ENCODE assay signal across 8 mouse cellular contexts in the genomic region with DNA sequence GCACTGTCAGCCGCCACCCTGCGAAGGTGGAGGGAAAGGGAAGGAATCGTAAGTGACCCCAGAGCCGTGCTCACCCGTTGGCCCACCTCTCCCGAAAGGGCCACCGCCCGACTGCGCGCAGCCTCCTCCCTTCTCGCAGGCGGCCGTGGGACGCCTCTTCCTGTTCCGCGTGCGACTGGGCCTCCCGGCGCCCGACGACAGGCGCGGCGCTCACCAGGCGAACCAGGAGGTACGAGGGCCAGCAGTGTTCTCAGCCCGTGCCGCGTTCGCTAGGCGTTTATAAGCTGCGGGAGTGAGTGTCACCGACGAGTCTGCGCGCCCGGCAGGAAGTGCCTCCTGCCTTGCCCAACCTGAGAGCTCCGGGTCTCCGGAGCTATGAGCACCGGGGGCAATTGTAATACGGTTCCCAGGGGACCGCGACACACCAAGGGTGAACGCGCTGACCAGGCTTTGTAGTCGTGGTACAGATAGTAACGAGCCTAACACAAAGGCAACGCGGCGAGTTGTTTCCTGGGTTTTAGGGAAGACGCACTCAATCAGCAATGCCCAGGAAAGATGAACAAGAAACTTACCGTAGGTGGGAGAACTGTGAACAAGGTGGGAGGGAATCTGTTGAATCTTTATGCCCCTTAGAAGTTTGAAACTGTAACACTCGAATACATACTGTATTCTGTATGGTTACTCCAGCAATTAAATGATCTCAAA. TPM values are rescaled to one million over a fixed set of nuclear protein-coding genes. Genes with fewer than 3 reads are reported as not detected.
DNase-seq lines count a peak whose midpoint lies in the region; ATAC-seq and TF ChIP-seq lines count a peak whose summit lies in the region.

No protein-coding gene starts in this region.

- H3K4me1 ChIP-seq in embryonic facial prominence, embryonic 10.5 days: peaks cover 33% of the 10 kb centered on the region
- H3K4me1 ChIP-seq in midbrain, postnatal 0 days (ENCODE audit: insufficient read depth, low read length): peaks cover 20% of the 10 kb centered on the region

- no peaks in the 10 kb centered on the region for H3K27me3 ChIP-seq in embryonic facial prominence, embryonic 10.5 days (replicated peaks; ENCODE audit: low read depth, poor library complexity, severe bottlenecking)
- H3K27me3 ChIP-seq in midbrain, postnatal 0 days (ENCODE audit: insufficient read depth, low read length): no peaks in the 10 kb centered on the region

- peak overlapping the region; percentile 89 for H3K4me3 ChIP-seq in embryonic facial prominence, embryonic 10.5 days
- peak overlapping the region; percentile 68 for H3K4me3 ChIP-seq in midbrain, postnatal 0 days (ENCODE audit: low read depth, low read length)

- peaks cover 60% of the 10 kb centered on the region for H3K36me3 ChIP-seq in embryonic facial prominence, embryonic 10.5 days (replicated peaks)
- peaks cover 38% of the 10 kb centered on the region for H3K36me3 ChIP-seq in midbrain, postnatal 0 days (ENCODE audit: insufficient read depth, low read length)

- no peaks in the 10 kb centered on the region for H3K9me3 ChIP-seq in embryonic facial prominence, embryonic 10.5 days
- H3K9me3 ChIP-seq in midbrain, postnatal 0 days (ENCODE audit: low read length): no peaks in the 10 kb centered on the region

- under 1% methylated on average over 53 of the region's 53 CpGs for WGBS in embryonic facial prominence, embryonic 10.5 days
- WGBS in midbrain, postnatal 0 days: under 1% methylated on average over 52 of the region's 53 CpGs

- H3K9ac ChIP-seq in midbrain, postnatal 0 days (replicated peaks; ENCODE audit: low read length, poor library complexity, severe bottlenecking): peak overlapping the region; percentile 89

- H3K27ac ChIP-seq in embryonic facial prominence, embryonic 10.5 days (replicated peaks): peak overlapping the region; percentile 96
- H3K27ac ChIP-seq in midbrain, postnatal 0 days (ENCODE audit: low read depth, low read length): peak overlapping the region; percentile 95

- no peak for TF ChIP-seq CTCF in midbrain, postnatal 0 days (IDR thresholded peaks at IDR 0.05)

- peak; percentile 57 for DNase-seq in layer of hippocampus, adult 11-12 months (ENCODE audit: low spot score)
- no peak for DNase-seq in layer of hippocampus, adult 9-10 months (ENCODE audit: low spot score)
- peak; percentile 58 for DNase-seq in embryonic facial prominence, embryonic 10.5 days (ENCODE audit: low spot score)
- peak; percentile 85 to 87 for DNase-seq in heart, adult 18-20 months
- DNase-seq in kidney, adult 18-20 months: peak; percentile 83
- DNase-seq in liver: peak; percentile 89
- peak; percentile 24 for DNase-seq in midbrain, postnatal 0 days (ENCODE audit: low spot score)
- DNase-seq in spleen, postnatal 36 days (ENCODE audit: low spot score in 2 of 2): peak; percentile 79 to 82

- peak overlapping the region; percentile 92 for H3K4me2 ChIP-seq in midbrain, postnatal 0 days (ENCODE audit: low read depth, low read length, poor library complexity, severe bottlenecking)

- no peak for ATAC-seq in midbrain, postnatal 0 days (ENCODE audit: low FRiP score)

RNA-seq across cellular contexts. Expression of a gene that starts 0.9 kb away (rescaled TPM):
- 45.3 and 46.2 TPM in 2 replicates for polyA plus RNA-seq in embryonic facial prominence, embryonic 10.5 days (2016; fragmentation: Nextera tagmentation; extraction: Ambion mirVana)
- 10 to 100 TPM; 22.5 to 27.4 TPM for total RNA-seq in heart, adult 18-20 months (2021)
- 50.5 and 51.4 TPM in 2 replicates for total RNA-seq in midbrain, postnatal 0 days (2014; rRNA removed)
- 48.4 and 50.2 TPM in 2 replicates for polyA plus RNA-seq in midbrain, postnatal 0 days (2015; fragmentation: Nextera tagmentation; extraction: Ambion mirVana)

RNA-seq across cellular contexts. Expression of a gene that starts 0.9 kb away (rescaled TPM):
- polyA plus RNA-seq in embryonic facial prominence, embryonic 10.5 days (2016; fragmentation: Nextera tagmentation; extraction: Ambion mirVana): 32.1 and 35.8 TPM in 2 replicates
- 10 to 100 TPM; 20.3 to 23.0 TPM for total RNA-seq in heart, adult 18-20 months (2021)
- total RNA-seq in midbrain, postnatal 0 days (2014; rRNA removed): 220 and 228 TPM in 2 replicates
- polyA plus RNA-seq in midbrain, postnatal 0 days (2015; fragmentation: Nextera tagmentation; extraction: Ambion mirVana): 145 TPM in 2 replicates

RNA-seq across cellular contexts. Expression of a gene that starts 7.9 kb away (rescaled TPM):
- 0.06 and 0.08 TPM in 2 replicates for polyA plus RNA-seq in embryonic facial prominence, embryonic 10.5 days (2016; fragmentation: Nextera tagmentation; extraction: Ambion mirVana)
- total RNA-seq in heart, adult 18-20 months (2021): under 1 TPM; 0.32 to 0.49 TPM
- not detected in 2 replicates for total RNA-seq in midbrain, postnatal 0 days (2014; rRNA removed)
- not detected in 2 replicates for polyA plus RNA-seq in midbrain, postnatal 0 days (2015; fragmentation: Nextera tagmentation; extraction: Ambion mirVana)

RNA-seq across cellular contexts. Expression of a gene that starts 16.6 kb away (rescaled TPM):
- polyA plus RNA-seq in embryonic facial prominence, embryonic 10.5 days (2016; fragmentation: Nextera tagmentation; extraction: Ambion mirVana): 11.1 and 13.8 TPM in 2 replicates
- 1 to 10 TPM; 3.8 to 4.6 TPM for total RNA-seq in heart, adult 18-20 months (2021)
- 1.8 and 2.4 TPM in 2 replicates for total RNA-seq in midbrain, postnatal 0 days (2014; rRNA removed)
- 2.9 and 3.4 TPM in 2 replicates for polyA plus RNA-seq in midbrain, postnatal 0 days (2015; fragmentation: Nextera tagmentation; extraction: Ambion mirVana)

RNA-seq across cellular contexts. Expression of a gene that starts 26.8 kb away (rescaled TPM):
- 32.6 and 33.6 TPM in 2 replicates for polyA plus RNA-seq in embryonic facial prominence, embryonic 10.5 days (2016; fragmentation: Nextera tagmentation; extraction: Ambion mirVana)
- total RNA-seq in heart, adult 18-20 months (2021): 10 to 100 TPM; 12.1 to 14.1 TPM
- 28.5 and 38.4 TPM in 2 replicates for total RNA-seq in midbrain, postnatal 0 days (2014; rRNA removed)
- polyA plus RNA-seq in midbrain, postnatal 0 days (2015; fragmentation: Nextera tagmentation; extraction: Ambion mirVana): 41.1 and 42.5 TPM in 2 replicates
